Mouse (Mus musculus) hindbrain, embryonic 15.5 days (tissue): ENCODE measurements around the gene Nphp1. TPM values are rescaled to one million over a fixed set of nuclear protein-coding genes. Genes with fewer than 3 reads are reported as not detected.

Experiments used
- ATAC-seq: fragments of 200-750 bp; cut with Nextera tagmentation; 2 replicates; pipeline ENCODE4 v1.8.0; 2017; ENCODE audit warnings: low read depth, moderate number of reproducible peaks, moderate TSS enrichment; ENCODE audit not compliant: low FRiP score
- H3K27ac ChIP-seq: fragments of 300-500 bp; sonication (generic); replicated peaks from 2 replicates; pipeline ENCODE4 v1.5.1; 2015; ENCODE audit warnings: mild to moderate bottlenecking, inconsistent platforms
- H3K27me3 ChIP-seq: fragments of 300-500 bp; sonication (generic); 2 replicates; pipeline ENCODE4 v1.6.1; 2015; ENCODE audit warnings: control low read depth, inconsistent platforms
- H3K36me3 ChIP-seq: fragments of 300-500 bp; sonication (generic); 2 replicates; pipeline ENCODE4 v1.6.1; 2015; ENCODE audit warnings: control low read depth, inconsistent platforms
- H3K4me1 ChIP-seq: fragments of 300-500 bp; sonication (generic); replicated peaks from 2 replicates; pipeline ENCODE4 v1.6.1; 2015; ENCODE audit warnings: control low read depth, inconsistent platforms
- H3K4me2 ChIP-seq: fragments of 300-500 bp; sonication (generic); 2 replicates; pipeline ENCODE4 v1.6.1; 2015; ENCODE audit warnings: moderate library complexity, mild to moderate bottlenecking, inconsistent platforms
- H3K4me3 ChIP-seq: fragments of 300-500 bp; sonication (generic); 2 replicates; pipeline ENCODE4 v1.5.1; 2015; ENCODE audit warnings: mild to moderate bottlenecking, inconsistent platforms
- H3K9ac ChIP-seq: fragments of 300-500 bp; sonication (generic); 2 replicates; pipeline ENCODE4 v1.6.1; 2015; ENCODE audit warnings: inconsistent platforms
- H3K9me3 ChIP-seq: fragments of 300-500 bp; sonication (generic); 2 replicates; pipeline ENCODE4 v1.6.1; 2016; ENCODE audit warnings: control low read depth, inconsistent platforms
- WGBS: fragments of 180-500 bp; shearing (Covaris S2); methylation state at CpG from one replicate; pipeline ENCODE4 v1.1.7; 2015; 5-methylcytosine and 5-hydroxymethylcytosine counted together
- polyA plus RNA-seq: library from polyadenylated mRNA; unstranded; fragments of >200 nt; fragmentation: Nextera tagmentation; extraction: Ambion mirVana; gene quantifications from 2 replicates; pipeline ENCODE4 v1.2.1, GENCODE M21; 2015

The Nphp1 gene
- polyA plus RNA-seq, 1 experiment from 2014 or later, result 14.2 TPM

DNA sequence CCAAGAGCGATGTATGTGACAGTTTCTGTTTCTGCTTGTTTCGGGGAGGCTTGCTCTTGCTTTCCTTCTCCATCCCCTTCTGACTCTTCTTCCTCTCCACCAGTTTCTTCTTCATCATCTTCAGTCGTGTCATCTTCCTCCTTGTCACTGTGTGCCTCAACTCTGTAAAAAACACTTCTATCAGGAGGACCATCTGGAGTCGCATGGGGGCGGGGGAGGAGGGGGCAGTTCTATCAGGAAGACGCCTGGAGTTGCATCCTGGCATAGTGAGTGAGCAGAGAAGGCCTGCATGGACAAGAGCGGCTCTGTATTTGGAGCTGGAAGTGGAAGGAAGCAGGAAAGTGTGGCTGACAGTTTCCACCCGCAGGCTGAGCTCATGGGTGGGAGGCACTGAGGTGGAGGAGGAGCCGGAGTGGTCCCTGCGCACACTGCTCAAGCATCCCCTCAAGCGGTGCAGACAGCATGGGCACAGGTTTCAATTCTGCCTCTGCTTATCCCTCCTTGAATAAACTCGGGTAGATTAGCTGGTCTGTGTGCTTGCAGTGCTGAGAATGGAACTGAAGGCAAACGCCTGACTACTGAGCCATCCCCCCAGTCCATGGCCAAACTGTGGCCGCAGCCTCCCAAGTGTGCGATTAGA lies 14.6 kb downstream of the Nphp1 start:
- Histone ChIP-seq H3K4me1 (0 out of 2 replicates have a peak, but pooled peaks cover 3% of the 10 kb centered on the region), H3K36me3 (peaks cover 6% of the 10 kb centered on the region; the same call in 1 of the 2 replicates), H3K9me3 (no peaks in the 10 kb centered on the region), H3K4me3 (no peak overlapping the region), H3K9ac (no peak overlapping the region), H3K4me2 (0 out of 2 replicates have a peak overlapping the region, but pooled peaks have one; percentile 17), H3K27me3 (no peaks in the 10 kb centered on the region), H3K27ac (peak overlapping the region; percentile 42; the same call in 1 of the 2 replicates)
- WGBS, result 48% methylated on average over 15 of the region's 15 CpGs
- ATAC-seq, result peak; percentile 42; the same call in 1 of the 2 replicates

DNA sequence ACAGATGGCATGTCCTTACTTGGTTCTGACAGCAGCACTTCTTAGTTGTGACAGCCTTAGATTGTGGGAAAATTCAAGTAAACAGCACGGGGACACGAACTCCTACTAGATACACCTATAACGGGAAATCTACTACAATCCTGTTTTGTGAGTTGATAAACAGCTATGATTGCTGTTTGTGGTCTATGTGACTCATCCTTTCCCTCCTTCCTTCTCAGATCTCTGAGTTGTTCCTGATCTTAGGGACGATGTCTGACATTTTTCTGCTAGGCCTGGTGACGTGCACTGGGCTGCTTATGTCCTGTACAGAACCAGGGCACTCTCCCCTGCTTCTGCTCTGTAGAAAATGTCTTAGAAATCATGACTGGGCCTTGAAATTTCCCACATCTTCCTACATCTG lies 27.1 kb downstream of the Nphp1 start:
- no peak for ATAC-seq

DNA sequence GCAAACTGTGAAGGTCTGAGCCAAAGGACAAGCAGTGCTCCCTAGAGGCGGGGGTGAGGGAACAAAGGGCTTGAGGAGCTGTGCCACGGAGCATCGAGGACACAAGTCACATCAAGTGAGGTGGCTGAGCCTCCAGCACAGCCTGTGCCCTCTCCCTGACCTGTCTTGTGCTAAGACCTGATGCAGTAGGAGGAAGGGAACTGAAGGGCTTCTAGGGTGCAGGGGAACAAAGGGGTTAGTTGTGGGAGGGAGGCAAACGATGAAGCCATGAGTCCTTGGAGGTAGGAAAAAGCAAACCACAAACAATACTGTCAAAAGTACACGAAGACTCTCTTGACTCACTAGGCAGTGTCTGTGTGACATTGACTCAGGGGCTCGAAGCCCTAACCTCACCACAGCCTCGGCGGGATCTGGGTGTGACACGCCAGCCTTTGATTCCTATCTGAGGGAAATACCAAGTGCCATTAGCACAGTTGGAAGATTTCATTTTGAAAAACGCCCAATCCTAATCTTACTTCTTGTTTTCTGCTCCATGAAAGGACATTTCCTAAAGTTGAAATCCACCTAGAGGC lies 28.2 kb downstream of the Nphp1 start:
- ATAC-seq, result no peak
- WGBS, result 78% methylated on average over 10 of the region's 10 CpGs
- no peak overlapping the region for H3K9ac ChIP-seq

More for the DNA sequence above, 27.1 kb downstream of the Nphp1 start:
- 0 out of 2 replicates have a peak, but pooled peaks cover 6% of the 10 kb centered on the region for H3K4me1 ChIP-seq
- 96% methylated on average over 5 of the region's 5 CpGs for WGBS
- no peaks in the 10 kb centered on the region for H3K9me3 ChIP-seq
- H3K27ac ChIP-seq, result no peak overlapping the region
- no peaks in the 10 kb centered on the region for H3K27me3 ChIP-seq
- H3K4me3 ChIP-seq, result no peak overlapping the region
- no peak overlapping the region for H3K9ac ChIP-seq
- H3K36me3 ChIP-seq, result peaks cover 13% of the 10 kb centered on the region
- no peak overlapping the region for H3K4me2 ChIP-seq

DNA sequence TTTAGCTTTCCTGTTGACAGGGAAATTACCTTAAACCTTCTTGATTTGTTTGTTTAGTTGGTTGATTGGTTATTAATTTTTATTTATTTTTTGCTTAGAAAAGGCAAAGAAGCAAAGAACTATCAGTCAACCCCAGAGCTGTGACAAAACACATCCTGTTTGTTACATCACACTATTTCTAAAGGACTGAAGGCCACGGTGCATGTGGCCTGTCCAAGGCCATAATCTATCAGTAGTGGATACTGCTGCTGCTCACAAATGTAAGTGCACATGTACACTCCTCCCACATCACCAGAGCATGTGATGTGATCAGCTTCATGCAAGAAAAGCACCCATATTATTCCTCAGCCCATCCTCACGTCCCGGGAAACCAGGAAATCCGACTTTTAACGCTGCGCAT lies 28.7 kb downstream of the Nphp1 start:
- H3K36me3 ChIP-seq, result peaks cover 13% of the 10 kb centered on the region
- 0 out of 2 replicates have a peak, but pooled peaks cover 6% of the 10 kb centered on the region for H3K4me1 ChIP-seq
- H3K9me3 ChIP-seq, result no peaks in the 10 kb centered on the region
- no peak overlapping the region for H3K4me3 ChIP-seq
- no peaks in the 10 kb centered on the region for H3K27me3 ChIP-seq
- 92% methylated on average over 6 of the region's 6 CpGs for WGBS
- H3K27ac ChIP-seq, result no peak overlapping the region
- H3K9ac ChIP-seq, result no peak overlapping the region
- no peak overlapping the region for H3K4me2 ChIP-seq
- no peak for ATAC-seq

More for the DNA sequence above, 28.2 kb downstream of the Nphp1 start:
- Histone ChIP-seq H3K9me3 (no peaks in the 10 kb centered on the region), H3K36me3 (peaks cover 13% of the 10 kb centered on the region), H3K27ac (no peak overlapping the region), H3K27me3 (no peaks in the 10 kb centered on the region), H3K4me1 (0 out of 2 replicates have a peak, but pooled peaks cover 6% of the 10 kb centered on the region), H3K4me3 (no peak overlapping the region), H3K4me2 (no peak overlapping the region)

DNA sequence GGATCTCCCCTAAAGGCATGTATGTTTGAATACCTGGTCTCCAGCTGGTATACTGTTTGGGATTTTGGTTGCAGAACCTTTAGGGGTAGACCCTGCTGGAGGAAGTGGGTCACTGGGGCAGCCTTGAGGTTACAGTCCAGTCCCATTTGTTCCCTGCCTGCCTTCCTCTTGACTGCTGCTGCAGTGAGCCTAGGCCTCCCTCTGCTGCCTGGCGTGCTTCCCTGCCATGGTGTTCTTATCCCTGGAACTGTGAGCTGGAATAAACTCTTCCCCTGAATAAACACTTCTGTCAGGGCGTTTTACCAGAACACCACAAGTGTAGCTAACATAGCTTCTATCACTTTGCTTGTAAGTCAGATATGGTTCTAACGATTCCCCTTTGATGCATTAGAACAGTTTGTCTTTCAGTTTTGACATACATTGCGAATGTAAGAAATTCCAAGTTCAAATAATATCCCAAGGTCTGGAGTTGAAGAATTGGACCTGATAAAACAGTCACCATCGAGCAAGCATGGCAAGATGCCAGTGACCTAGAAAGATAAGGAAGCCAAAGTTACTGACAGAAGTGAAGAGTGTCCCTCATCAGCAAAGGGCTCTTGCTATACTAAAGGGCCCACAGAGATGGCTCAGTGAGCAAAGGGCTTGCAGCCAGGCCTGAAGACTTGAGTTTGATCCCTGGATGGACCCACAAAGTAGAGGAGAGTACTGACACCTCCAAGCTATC lies 29.4 kb downstream of the Nphp1 start:
- WGBS, result 95% methylated on average over 5 of the region's 5 CpGs
- Histone ChIP-seq H3K27ac (no peak overlapping the region), H3K36me3 (peaks cover 13% of the 10 kb centered on the region), H3K27me3 (no peaks in the 10 kb centered on the region), H3K4me2 (no peak overlapping the region), H3K4me1 (0 out of 2 replicates have a peak, but pooled peaks cover 6% of the 10 kb centered on the region), H3K4me3 (no peak overlapping the region), H3K9me3 (no peaks in the 10 kb centered on the region), H3K9ac (no peak overlapping the region)
- ATAC-seq, result no peak

DNA sequence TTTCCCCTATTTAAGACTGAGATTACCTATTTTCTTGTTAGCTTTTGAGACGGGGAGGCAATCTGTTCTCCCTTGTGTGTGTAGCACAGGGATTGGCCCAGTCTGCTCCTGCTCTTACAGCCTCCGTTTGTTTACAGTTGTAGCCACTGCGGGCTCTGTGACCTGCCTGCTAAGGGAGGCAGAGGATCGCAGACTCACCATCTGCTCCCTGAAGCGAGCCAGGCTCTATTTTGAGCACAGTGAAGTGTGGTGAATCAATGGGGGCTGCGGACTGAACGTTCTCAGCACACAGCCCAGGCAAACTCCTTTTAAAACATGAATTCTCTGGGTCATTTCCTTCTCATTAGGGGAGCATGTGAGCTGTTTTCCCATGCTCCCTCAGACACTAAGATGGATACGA lies 31.5 kb downstream of the Nphp1 start:
- Histone ChIP-seq H3K4me2 (no peak overlapping the region), H3K4me1 (0 out of 2 replicates have a peak, but pooled peaks cover 6% of the 10 kb centered on the region), H3K9ac (no peak overlapping the region), H3K9me3 (no peaks in the 10 kb centered on the region), H3K4me3 (no peak overlapping the region), H3K27me3 (no peaks in the 10 kb centered on the region), H3K27ac (no peak overlapping the region), H3K36me3 (peaks cover 10% of the 10 kb centered on the region; the same call in 1 of the 2 replicates)
- peak; percentile 61; the same call in 1 of the 2 replicates for ATAC-seq
- 31% methylated on average over 8 of the region's 8 CpGs for WGBS

DNA sequence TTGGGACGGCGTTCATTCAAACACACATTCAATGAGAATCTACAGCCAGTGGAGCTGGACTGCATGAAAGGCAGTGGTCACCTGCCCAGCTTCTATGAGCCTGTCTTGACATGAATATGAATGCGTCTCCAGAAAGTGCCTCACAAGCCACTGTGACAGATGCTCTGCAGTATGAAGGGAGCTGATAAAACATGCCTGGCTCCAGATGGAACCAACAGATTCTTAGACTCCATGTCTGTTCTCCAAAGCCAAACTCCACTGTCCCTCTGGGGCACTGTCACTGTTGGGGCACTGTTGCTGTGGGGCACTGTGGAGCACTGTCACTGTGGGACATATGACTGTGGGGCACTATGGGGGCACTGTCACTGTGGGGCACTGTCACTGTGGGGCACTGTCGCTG lies 34.6 kb downstream of the Nphp1 start:
- Histone ChIP-seq H3K27me3 (no peaks in the 10 kb centered on the region), H3K4me3 (no peak overlapping the region), H3K4me2 (no peak overlapping the region), H3K9me3 (no peaks in the 10 kb centered on the region), H3K4me1 (0 out of 2 replicates have a peak, but pooled peaks cover 6% of the 10 kb centered on the region), H3K9ac (no peak overlapping the region), H3K27ac (no peak overlapping the region), H3K36me3 (0 out of 2 replicates have a peak, but pooled peaks cover 3% of the 10 kb centered on the region)
- WGBS, result 90% methylated on average over 4 of the region's 4 CpGs
- no peak for ATAC-seq

DNA sequence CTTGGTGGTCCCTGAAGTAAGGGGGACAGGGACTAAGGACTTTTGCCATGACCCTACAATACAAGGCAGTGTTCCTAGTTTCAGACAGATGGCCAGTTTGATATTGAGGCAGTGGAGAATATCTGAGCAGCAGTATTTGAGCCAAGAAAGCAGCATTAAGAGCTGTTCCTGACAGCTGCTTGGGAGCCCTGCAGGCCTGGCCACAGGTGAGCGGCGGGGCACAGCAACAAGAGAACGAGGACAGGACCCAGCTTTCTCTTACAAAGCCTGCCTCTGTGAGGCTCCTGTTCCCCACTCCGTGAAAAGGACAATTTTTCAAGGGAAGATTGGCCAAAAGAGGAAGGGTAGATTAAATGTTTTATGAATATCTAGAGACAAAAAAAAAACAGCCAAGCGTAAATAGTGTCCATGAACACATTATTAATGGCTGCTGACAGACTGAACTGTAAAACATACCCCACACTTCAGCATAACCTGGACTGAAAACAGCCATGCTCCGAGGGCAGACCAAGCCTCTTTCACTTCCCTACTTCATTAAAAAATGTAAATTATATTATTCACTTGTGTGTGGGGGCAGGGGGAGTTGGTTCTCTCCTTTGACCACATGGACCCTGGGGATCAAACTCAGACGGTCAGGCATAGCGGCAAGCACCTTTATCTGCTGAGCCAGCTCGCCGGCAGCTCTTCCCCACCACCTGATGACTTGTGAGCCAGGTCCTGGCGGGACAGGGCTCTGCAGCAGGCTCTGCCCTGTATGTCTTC lies 36.7 kb downstream of the Nphp1 start:
- no peak overlapping the region for H3K9ac ChIP-seq
- 0 out of 2 replicates have a peak, but pooled peaks cover 3% of the 10 kb centered on the region for H3K36me3 ChIP-seq
- no peak for ATAC-seq
- no peak overlapping the region for H3K4me3 ChIP-seq
- H3K27ac ChIP-seq, result no peak overlapping the region
- H3K4me1 ChIP-seq, result no peaks in the 10 kb centered on the region
- no peak overlapping the region for H3K4me2 ChIP-seq
- 77% methylated on average over 11 of the region's 11 CpGs for WGBS
- no peaks in the 10 kb centered on the region for H3K27me3 ChIP-seq
- H3K9me3 ChIP-seq, result no peaks in the 10 kb centered on the region

DNA sequence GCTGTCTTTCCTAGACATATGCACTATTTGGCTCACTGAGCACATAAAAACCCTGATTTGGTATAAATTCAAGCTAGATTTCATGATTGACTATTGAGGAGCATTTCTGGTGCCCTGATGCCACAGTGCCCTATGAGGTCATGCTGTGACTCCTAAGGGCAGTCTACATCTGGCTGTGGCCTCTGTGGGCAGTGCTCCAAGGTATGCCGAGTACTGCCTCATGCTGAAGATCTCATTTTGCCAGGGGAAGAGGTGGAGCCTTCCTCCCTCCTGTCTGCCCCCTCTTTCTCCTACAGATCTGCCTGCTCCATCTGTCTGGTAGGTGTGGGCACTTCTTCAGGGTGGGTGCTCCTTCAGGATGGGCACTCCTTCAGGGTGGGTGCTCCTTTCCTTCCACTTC lies 39.3 kb downstream of the Nphp1 start:
- Histone ChIP-seq H3K4me2 (no peak overlapping the region), H3K36me3 (0 out of 2 replicates have a peak, but pooled peaks cover 3% of the 10 kb centered on the region), H3K27ac (no peak overlapping the region), H3K4me3 (no peak overlapping the region), H3K4me1 (no peaks in the 10 kb centered on the region), H3K9me3 (no peaks in the 10 kb centered on the region), H3K9ac (no peak overlapping the region), H3K27me3 (no peaks in the 10 kb centered on the region)
- ATAC-seq, result no peak
- WGBS, result 68% methylated on average over 1 of the region's 1 CpGs

DNA sequence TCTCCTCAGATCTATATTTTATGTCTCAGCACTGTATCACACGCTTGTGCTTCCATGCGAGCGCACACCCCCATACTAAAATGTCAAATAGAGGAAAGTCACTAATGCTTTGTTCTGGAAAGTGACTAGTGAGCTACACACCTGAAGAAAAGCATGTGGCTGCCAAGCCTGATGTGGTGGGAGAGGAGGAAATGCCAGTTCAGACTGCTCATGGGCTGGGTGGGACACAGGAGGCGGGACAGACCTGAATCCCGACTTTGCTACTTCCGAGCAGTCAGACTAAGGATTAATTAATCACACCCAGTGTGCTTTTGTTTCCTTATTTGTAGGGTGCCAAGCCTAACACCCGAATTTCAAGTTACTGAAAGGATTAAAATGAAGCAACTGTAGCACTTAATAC lies 40.4 kb downstream of the Nphp1 start:
- Histone ChIP-seq H3K27ac (no peak overlapping the region), H3K9ac (no peak overlapping the region), H3K36me3 (0 out of 2 replicates have a peak, but pooled peaks cover 3% of the 10 kb centered on the region), H3K27me3 (no peaks in the 10 kb centered on the region), H3K4me2 (no peak overlapping the region), H3K4me3 (no peak overlapping the region), H3K9me3 (no peaks in the 10 kb centered on the region), H3K4me1 (no peaks in the 10 kb centered on the region)
- ATAC-seq, result no peak
- WGBS, result 67% methylated on average over 7 of the region's 7 CpGs

DNA sequence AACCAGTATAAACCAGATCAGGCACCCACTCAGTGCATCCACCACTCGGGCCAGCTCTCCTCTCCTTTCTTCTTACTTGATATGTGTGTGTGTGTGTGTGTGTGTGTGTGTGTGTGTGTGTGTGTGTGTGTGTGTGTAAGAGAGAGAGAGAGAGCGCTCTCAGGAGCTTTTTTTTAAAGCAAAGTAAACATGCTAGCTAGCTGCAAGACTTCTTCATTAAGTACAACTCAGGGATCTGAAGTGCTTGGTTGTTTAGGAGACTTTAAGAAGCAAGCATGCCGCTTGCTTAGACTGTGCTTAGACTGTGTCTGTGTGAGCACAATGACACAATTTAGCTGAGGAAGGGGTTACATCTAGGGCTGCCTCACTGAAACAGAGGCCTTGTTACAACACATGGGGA lies 46.1 kb downstream of the Nphp1 start:
- no peak for ATAC-seq
- Histone ChIP-seq H3K27me3 (no peaks in the 10 kb centered on the region), H3K9me3 (no peaks in the 10 kb centered on the region), H3K36me3 (no peaks in the 10 kb centered on the region), H3K4me1 (no peaks in the 10 kb centered on the region), H3K4me2 (no peak overlapping the region), H3K9ac (no peak overlapping the region), H3K27ac (no peak overlapping the region), H3K4me3 (no peak overlapping the region)
- WGBS, result 93% methylated on average over 3 of the region's 3 CpGs
